Mouse (Mus musculus) lung, postnatal 0 days (tissue): ENCODE results near the gene Arhgef19.
A peak's percentile ranks its signal among the peaks of the same experiment; 100 is the strongest.

ENCODE experiments used
- CTCF ChIP-seq: IDR thresholded peaks from 2 replicates; pipeline ENCODE4 v1.5.1; 2016; ENCODE audit warnings: antibody characterized with exemption, mild to moderate bottlenecking
- EP300 ChIP-seq: IDR thresholded peaks from 2 replicates; pipeline ENCODE4 v1.6.1; 2016; ENCODE audit warnings: antibody characterized with exemption, mild to moderate bottlenecking, control low read depth

DNA sequence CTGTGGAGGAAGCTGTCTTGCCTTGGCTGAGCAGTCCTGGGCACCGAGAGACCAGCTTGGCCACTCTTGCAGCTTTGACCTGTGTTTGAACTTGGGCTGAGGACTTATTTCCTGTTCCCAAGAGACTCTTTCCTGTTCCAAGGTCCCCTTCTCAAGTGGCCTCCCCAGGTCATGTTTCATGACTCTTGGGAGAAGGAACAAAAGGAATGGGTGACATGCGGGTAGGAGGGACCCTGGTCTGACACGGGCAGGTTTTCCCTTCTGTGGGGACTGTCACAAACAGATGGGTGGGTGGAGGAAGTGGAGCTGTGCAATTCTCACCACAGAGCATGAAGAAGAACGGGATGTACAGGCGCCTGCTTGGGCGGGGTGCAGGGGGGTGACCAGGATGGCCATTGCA lies 32.4 kb downstream of the Arhgef19 start:
- TF ChIP-seq CTCF (no peak), EP300 (peak; percentile 81)
